Mouse (Mus musculus) liver, adult 2 months (tissue): ENCODE measurements around the gene Ccna1. TPM values are rescaled to one million over a fixed set of nuclear protein-coding genes. Genes with fewer than 3 reads are reported as not detected.

Experiments
- DNase-seq: peaks from one replicate; pipeline ENCODE4 v3.0.0-alpha.2; 2011; ENCODE audit warnings: low read depth, low spot score; ENCODE audit errors: extremely low read depth
- H3K27ac ChIP-seq: fragments of 200-500 bp; replicated peaks from 2 replicates; pipeline ENCODE4 v1.5.1; 2012; ENCODE audit warnings: low read depth, mild to moderate bottlenecking, control low read depth, inconsistent platforms, low read length; ENCODE audit not compliant: insufficient read depth
- H3K27me3 ChIP-seq: fragments of 200-500 bp; 2 replicates; pipeline ENCODE4 v1.6.1; 2012; ENCODE audit warnings: mild to moderate bottlenecking, moderate library complexity, low read length, inconsistent platforms; ENCODE audit not compliant: control insufficient read depth, insufficient read depth
- H3K36me3 ChIP-seq: fragments of 200-500 bp; 2 replicates; pipeline ENCODE4 v1.6.1; 2012; ENCODE audit warnings: low read length, inconsistent platforms; ENCODE audit not compliant: control insufficient read depth, insufficient read depth
- H3K4me1 ChIP-seq: fragments of 200-500 bp; 2 replicates; pipeline ENCODE4 v1.6.1; 2011; ENCODE audit warnings: low read length; ENCODE audit not compliant: control insufficient read depth, insufficient read depth
- H3K4me3 ChIP-seq: fragments of 200-500 bp; 2 replicates; pipeline ENCODE4 v1.5.1; 2011; ENCODE audit warnings: low read depth, mild to moderate bottlenecking, control low read depth, low read length, moderate library complexity; ENCODE audit not compliant: insufficient read depth
- H3K79me2 ChIP-seq: fragments of 200-500 bp; 2 replicates; pipeline ENCODE4 v1.6.1; 2012; ENCODE audit warnings: inconsistent platforms, mild to moderate bottlenecking, low read length, moderate library complexity; ENCODE audit not compliant: control insufficient read depth, insufficient read depth
- H3K9ac ChIP-seq: fragments of 200-500 bp; 2 replicates; pipeline ENCODE4 v1.6.1; 2012; ENCODE audit warnings: low read depth, mild to moderate bottlenecking, control low read depth, inconsistent platforms, low read length
- CTCF ChIP-seq: fragments of 200-500 bp; IDR thresholded peaks from 2 replicates; pipeline ENCODE4 v1.5.1; 2011; ENCODE audit warnings: low read depth, low read length, control low read depth
- POLR2A ChIP-seq: fragments of 200-500 bp; IDR thresholded peaks from 2 replicates; pipeline ENCODE4 v1.6.1; 2011; ENCODE audit warnings: low read length, control low read depth; ENCODE audit not compliant: insufficient read depth; ENCODE audit errors: extremely low read depth
- WGBS: fragments of 180-500 bp; shearing (Covaris S2); methylation state at CpG from one replicate; pipeline ENCODE4 v1.1.7; 2018; 5-methylcytosine and 5-hydroxymethylcytosine counted together
- polyA plus RNA-seq: library from polyadenylated mRNA; depleted of rRNA; stranded (reverse); fragments of >200 nt; gene quantifications from 2 replicates; pipeline ENCODE4 v1.2.3, GENCODE M21; 2012; rRNA removed
- total RNA-seq: library from RNA; depleted of rRNA; stranded (reverse); fragments of >200 nt; gene quantifications from 2 replicates; pipeline ENCODE4 v1.2.3, GENCODE M21; 2014; rRNA removed

Gene Ccna1
- total RNA-seq (not detected in 2 replicates), polyA plus RNA-seq (not detected in 2 replicates)

- no peak within 1 kb of the TSS for H3K9ac ChIP-seq
- peak; percentile 7 for DNase-seq
Measured at GRCm38 (mm10) chr3:55055038-55055746, at the start of gene Ccna1. Gene Ccna1, minus strand, starts transcription at chr3:55055501.

GRCm38 (mm10) chr3:55101092-55101491 lies 45.8 kb upstream of the Ccna1 start:
- no peak overlapping the region for H3K9ac ChIP-seq
- H3K36me3 ChIP-seq: no peaks in the 10 kb centered on the region
- H3K4me3 ChIP-seq: no peak overlapping the region
- peak; percentile 25 for DNase-seq
- TF ChIP-seq CTCF: 0 out of 2 replicates have a peak, but pooled peaks have one; percentile 16
- TF ChIP-seq POLR2A: no peak
- H3K4me1 ChIP-seq: no peaks in the 10 kb centered on the region
- no peaks in the 10 kb centered on the region for H3K27me3 ChIP-seq
- no peaks in the 10 kb centered on the region for H3K79me2 ChIP-seq
- H3K27ac ChIP-seq: no peak overlapping the region

More at GRCm38 (mm10) chr3:55055038-55055746, at the start of gene Ccna1:
- TF ChIP-seq CTCF: no peak
- TF ChIP-seq POLR2A: no peak
- 1% methylated on average over 73 of the region's 73 CpGs for WGBS
- Histone ChIP-seq H3K79me2 (no peaks in the 10 kb centered on the region), H3K4me3 (peak within 1 kb of the TSS; percentile 22; the same call in 1 of the 2 replicates), H3K36me3 (no peaks in the 10 kb centered on the region), H3K27ac (no peak within 1 kb of the TSS), H3K27me3 (peaks cover 15% of the 10 kb centered on the region), H3K4me1 (no peaks in the 10 kb centered on the region)

GRCm38 (mm10) chr3:55098990-55099389 lies 43.7 kb upstream of the Ccna1 start:
- no peak for DNase-seq
- no peak for TF ChIP-seq POLR2A
- no peak for TF ChIP-seq CTCF
- no peak overlapping the region for H3K27ac ChIP-seq
- no peaks in the 10 kb centered on the region for H3K79me2 ChIP-seq
- H3K9ac ChIP-seq: no peak overlapping the region
- H3K4me3 ChIP-seq: no peak overlapping the region
- no peaks in the 10 kb centered on the region for H3K36me3 ChIP-seq
- H3K4me1 ChIP-seq: no peaks in the 10 kb centered on the region
- H3K27me3 ChIP-seq: no peaks in the 10 kb centered on the region
- WGBS: 85% methylated on average over 11 of the region's 11 CpGs

- H3K9ac ChIP-seq: no peak overlapping the region
- no peaks in the 10 kb centered on the region for H3K27me3 ChIP-seq
- DNase-seq: no peak
- H3K4me1 ChIP-seq: no peaks in the 10 kb centered on the region
- no peaks in the 10 kb centered on the region for H3K79me2 ChIP-seq
- no peaks in the 10 kb centered on the region for H3K36me3 ChIP-seq
- TF ChIP-seq POLR2A (no peak), CTCF (no peak)
- no peak overlapping the region for H3K4me3 ChIP-seq
- H3K27ac ChIP-seq: no peak overlapping the region
- 84% methylated on average over 2 of the region's 2 CpGs for WGBS
Measured at GRCm38 (mm10) chr3:55098014-55098413, 42.7 kb upstream of the Ccna1 start.

GRCm38 (mm10) chr3:55097186-55097585 lies 41.9 kb upstream of the Ccna1 start:
- Histone ChIP-seq H3K27ac (no peak overlapping the region), H3K4me1 (no peaks in the 10 kb centered on the region), H3K9ac (no peak overlapping the region), H3K27me3 (no peaks in the 10 kb centered on the region), H3K79me2 (no peaks in the 10 kb centered on the region), H3K4me3 (no peak overlapping the region), H3K36me3 (no peaks in the 10 kb centered on the region)
- DNase-seq: no peak
- 76% methylated on average over 2 of the region's 2 CpGs for WGBS
- TF ChIP-seq POLR2A (no peak), CTCF (no peak)

- no peaks in the 10 kb centered on the region for H3K36me3 ChIP-seq
- no peaks in the 10 kb centered on the region for H3K4me1 ChIP-seq
- no peaks in the 10 kb centered on the region for H3K79me2 ChIP-seq
- H3K27ac ChIP-seq: no peak overlapping the region
- 65% methylated on average over 2 of the region's 2 CpGs for WGBS
- TF ChIP-seq CTCF (no peak), POLR2A (no peak)
- no peak overlapping the region for H3K9ac ChIP-seq
- H3K27me3 ChIP-seq: no peaks in the 10 kb centered on the region
- H3K4me3 ChIP-seq: no peak overlapping the region
- no peak for DNase-seq
Measured at GRCm38 (mm10) chr3:55096655-55097005, 41.3 kb upstream of the Ccna1 start.
